Mouse (Mus musculus) limb, embryonic 10.5 days (tissue): Measurements from ENCODE around the gene Riok2. TPM values are rescaled to one million over a fixed set of nuclear protein-coding genes. Genes with fewer than 3 reads are reported as not detected.

Experiments
- DNase-seq: peaks from one replicate; pipeline ENCODE4 v3.0.0-alpha.2; 2017; ENCODE audit warnings: low spot score
- H3K27ac ChIP-seq: fragments of 300-500 bp; sonication (generic); 2 replicates; pipeline ENCODE4 v1.5.1; 2016; ENCODE audit warnings: mild to moderate bottlenecking
- H3K27me3 ChIP-seq: fragments of 300-500 bp; sonication (generic); 2 replicates; pipeline ENCODE4 v1.6.1; 2016; ENCODE audit warnings: low read depth, mild to moderate bottlenecking; ENCODE audit not compliant: poor library complexity, severe bottlenecking
- H3K36me3 ChIP-seq: fragments of 300-500 bp; sonication (generic); 2 replicates; pipeline ENCODE4 v1.6.1; 2016; ENCODE audit warnings: mild to moderate bottlenecking, moderate library complexity
- H3K4me1 ChIP-seq: fragments of 300-500 bp; sonication (generic); 2 replicates; pipeline ENCODE4 v1.6.1; 2016
- H3K4me3 ChIP-seq: fragments of 300-500 bp; sonication (generic); 2 replicates; pipeline ENCODE4 v1.5.1; 2016; ENCODE audit warnings: mild to moderate bottlenecking, moderate library complexity
- H3K9me3 ChIP-seq: fragments of 300-500 bp; sonication (generic); replicated peaks from 2 replicates; pipeline ENCODE4 v1.6.1; 2016; ENCODE audit warnings: mild to moderate bottlenecking
- WGBS: fragments of 180-500 bp; shearing (Covaris S2); methylation state at CpG from one replicate; pipeline ENCODE4 v1.1.7; 2016; 5-methylcytosine and 5-hydroxymethylcytosine counted together
- polyA plus RNA-seq: library from polyadenylated mRNA; unstranded; fragments of >200 nt; fragmentation: Nextera tagmentation; extraction: Ambion mirVana; gene quantifications from 2 replicates; pipeline ENCODE4 v1.2.1, GENCODE M21; 2016

Gene Riok2
- polyA plus RNA-seq, 1 experiment from 2014 or later, result 36.6 TPM

DNA sequence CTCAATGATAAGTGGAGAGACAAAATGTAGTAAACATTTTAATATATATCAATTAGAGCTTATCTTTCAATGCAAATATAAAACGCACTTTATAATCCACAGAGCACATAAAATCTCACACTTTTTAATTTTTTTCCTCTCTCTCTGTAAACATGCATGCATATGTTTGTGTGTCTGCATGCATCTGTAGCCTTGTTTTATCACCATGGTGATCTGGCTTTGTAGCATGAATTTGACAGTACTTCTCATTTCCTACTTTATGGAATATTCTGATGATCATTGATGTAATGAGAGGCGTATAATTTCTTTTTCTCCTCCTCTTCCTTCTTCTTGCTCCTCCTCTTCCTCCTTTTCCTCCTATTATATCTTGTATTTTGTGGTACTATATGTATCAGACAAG is 38.1 kb downstream of the Riok2 start:
- 93% methylated on average over 2 of the region's 2 CpGs for WGBS

DNA sequence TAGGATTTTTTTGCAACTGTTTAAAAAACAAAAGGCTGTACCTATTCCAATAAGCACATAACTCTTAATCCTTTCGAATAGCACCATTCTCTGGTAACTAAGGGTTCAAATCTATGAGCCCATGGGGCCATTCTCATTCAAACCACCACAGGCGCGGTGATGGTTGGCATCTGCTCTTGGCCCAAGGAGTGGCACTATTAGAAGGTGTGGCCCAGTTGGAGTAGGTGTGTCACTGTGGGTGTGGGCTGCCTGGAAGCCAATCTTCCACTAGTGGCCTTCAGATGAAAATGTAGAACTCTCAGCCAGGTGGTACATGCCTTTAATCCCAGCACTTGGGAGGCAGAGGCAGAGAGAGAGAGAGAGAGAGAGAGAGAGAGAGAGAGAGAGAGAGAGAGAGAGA is 40.1 kb downstream of the Riok2 start:
- no peak for DNase-seq
- Histone ChIP-seq H3K4me3 (no peak overlapping the region), H3K9me3 (no peaks in the 10 kb centered on the region), H3K4me1 (peaks cover 13% of the 10 kb centered on the region), H3K27ac (no peak overlapping the region), H3K36me3 (peaks cover 72% of the 10 kb centered on the region), H3K27me3 (no peaks in the 10 kb centered on the region)
- WGBS, result 93% methylated on average over 3 of the region's 3 CpGs

More for the DNA sequence above, 38.1 kb downstream of the Riok2 start:
- H3K4me3 ChIP-seq, result no peak overlapping the region
- no peaks in the 10 kb centered on the region for H3K27me3 ChIP-seq
- peaks cover 33% of the 10 kb centered on the region for H3K4me1 ChIP-seq
- peaks cover 63% of the 10 kb centered on the region for H3K36me3 ChIP-seq
- no peak overlapping the region for H3K27ac ChIP-seq
- no peaks in the 10 kb centered on the region for H3K9me3 ChIP-seq
- DNase-seq, result no peak

- Histone ChIP-seq H3K4me3 (no peak overlapping the region), H3K4me1 (peaks cover 15% of the 10 kb centered on the region), H3K27ac (0 out of 2 replicates have a peak overlapping the region, but pooled peaks have one; percentile 53), H3K27me3 (no peaks in the 10 kb centered on the region), H3K9me3 (no peaks in the 10 kb centered on the region), H3K36me3 (peaks cover 76% of the 10 kb centered on the region)
- WGBS, result 49% methylated on average over 4 of the region's 4 CpGs
- DNase-seq, result no peak
Observed at GRCm38 (mm10) chr17:17424609-17425307, 50.6 kb downstream of the Riok2 start.

- peaks cover 76% of the 10 kb centered on the region for H3K36me3 ChIP-seq
- H3K27me3 ChIP-seq, result no peaks in the 10 kb centered on the region
- no peak overlapping the region for H3K4me3 ChIP-seq
- H3K27ac ChIP-seq, result peak overlapping the region; percentile 53; the same call in 1 of the 2 replicates
- DNase-seq, result no peak
- WGBS, result 77% methylated on average over 4 of the region's 4 CpGs
- H3K9me3 ChIP-seq, result no peaks in the 10 kb centered on the region
- H3K4me1 ChIP-seq, result peaks cover 15% of the 10 kb centered on the region
Observed at GRCm38 (mm10) chr17:17425308-17425813, 51.3 kb downstream of the Riok2 start.

GRCm38 (mm10) chr17:17425906-17426305 is 51.8 kb downstream of the Riok2 start:
- peak; percentile 32 for DNase-seq
- Histone ChIP-seq H3K9me3 (no peaks in the 10 kb centered on the region), H3K36me3 (peaks cover 77% of the 10 kb centered on the region), H3K4me3 (no peak overlapping the region), H3K27me3 (no peaks in the 10 kb centered on the region), H3K4me1 (peaks cover 15% of the 10 kb centered on the region), H3K27ac (peak overlapping the region; percentile 43; the same call in 1 of the 2 replicates)
- WGBS, result 14% methylated on average over 3 of the region's 3 CpGs

- peaks cover 78% of the 10 kb centered on the region for H3K36me3 ChIP-seq
- 93% methylated on average over 2 of the region's 2 CpGs for WGBS
Observed at GRCm38 (mm10) chr17:17428888-17429287, 54.8 kb downstream of the Riok2 start.

GRCm38 (mm10) chr17:17433679-17434078 is 59.6 kb downstream of the Riok2 start:
- WGBS, result 93% methylated on average over 4 of the region's 4 CpGs
- H3K36me3 ChIP-seq, result peaks cover 54% of the 10 kb centered on the region
- no peaks in the 10 kb centered on the region for H3K9me3 ChIP-seq
- H3K4me1 ChIP-seq, result peaks cover 7% of the 10 kb centered on the region
- H3K27ac ChIP-seq, result no peak overlapping the region
- H3K4me3 ChIP-seq, result no peak overlapping the region
- H3K27me3 ChIP-seq, result no peaks in the 10 kb centered on the region
- no peak for DNase-seq

More at GRCm38 (mm10) chr17:17428888-17429287, 54.8 kb downstream of the Riok2 start:
- H3K4me1 ChIP-seq, result peaks cover 15% of the 10 kb centered on the region
- H3K27me3 ChIP-seq, result no peaks in the 10 kb centered on the region
- no peak overlapping the region for H3K4me3 ChIP-seq
- no peak for DNase-seq
- no peak overlapping the region for H3K27ac ChIP-seq
- no peaks in the 10 kb centered on the region for H3K9me3 ChIP-seq

- Histone ChIP-seq H3K36me3 (peaks cover 12% of the 10 kb centered on the region), H3K27ac (peak overlapping the region; percentile 77)
- DNase-seq, result peak; percentile 87
Observed at GRCm38 (mm10) chr17:17438576-17439191, 64.6 kb downstream of the Riok2 start.

GRCm38 (mm10) chr17:17441876-17442498 is 67.9 kb downstream of the Riok2 start:
- H3K4me3 ChIP-seq, result no peak overlapping the region
- 12% methylated on average over 4 of the region's 4 CpGs for WGBS
- peaks cover 41% of the 10 kb centered on the region for H3K36me3 ChIP-seq
- peak overlapping the region; percentile 79 for H3K27ac ChIP-seq
- DNase-seq, result peak; percentile 43
- peaks cover 56% of the 10 kb centered on the region for H3K4me1 ChIP-seq
- H3K27me3 ChIP-seq, result no peaks in the 10 kb centered on the region
- H3K9me3 ChIP-seq, result no peaks in the 10 kb centered on the region

More at GRCm38 (mm10) chr17:17438576-17439191, 64.6 kb downstream of the Riok2 start:
- H3K4me3 ChIP-seq, result no peak overlapping the region
- no peaks in the 10 kb centered on the region for H3K9me3 ChIP-seq
- H3K27me3 ChIP-seq, result no peaks in the 10 kb centered on the region
- H3K4me1 ChIP-seq, result peaks cover 49% of the 10 kb centered on the region

DNA sequence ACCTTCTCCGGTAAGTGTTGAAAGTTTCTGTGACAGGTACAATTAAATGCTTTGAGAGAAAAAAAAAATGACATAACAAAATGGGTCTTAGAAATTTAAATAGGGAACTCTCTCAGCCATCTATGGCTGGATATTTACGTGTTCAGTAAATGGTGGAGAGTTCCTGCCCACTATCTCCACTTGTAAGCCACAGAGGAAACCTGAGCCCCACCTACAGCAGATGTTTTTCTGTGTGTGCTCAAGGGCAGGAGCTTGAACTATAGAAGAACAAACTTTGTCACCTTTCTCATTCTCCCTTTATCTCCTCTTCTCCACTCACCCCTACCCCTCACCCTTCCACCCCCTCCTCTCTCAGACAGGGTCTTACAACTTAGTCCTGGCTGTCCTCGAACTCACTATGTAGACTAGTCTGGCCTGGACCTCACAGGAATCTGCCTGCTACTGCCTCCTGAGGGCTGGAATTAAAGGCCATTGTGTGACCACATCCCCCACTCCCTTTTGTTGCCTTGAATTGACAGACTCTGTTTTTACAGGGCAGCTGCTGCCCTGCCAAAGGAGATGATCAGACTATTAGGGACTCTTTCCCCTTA is 70.3 kb downstream of the Riok2 start:
- Histone ChIP-seq H3K4me3 (no peak overlapping the region), H3K9me3 (no peaks in the 10 kb centered on the region), H3K27ac (peak overlapping the region; percentile 51), H3K4me1 (peaks cover 61% of the 10 kb centered on the region), H3K27me3 (no peaks in the 10 kb centered on the region), H3K36me3 (peaks cover 54% of the 10 kb centered on the region)
- WGBS, result 87% methylated on average over 3 of the region's 3 CpGs
- DNase-seq, result no peak
